ENCODE assay signal across 12 mouse cellular contexts in the genomic region with DNA sequence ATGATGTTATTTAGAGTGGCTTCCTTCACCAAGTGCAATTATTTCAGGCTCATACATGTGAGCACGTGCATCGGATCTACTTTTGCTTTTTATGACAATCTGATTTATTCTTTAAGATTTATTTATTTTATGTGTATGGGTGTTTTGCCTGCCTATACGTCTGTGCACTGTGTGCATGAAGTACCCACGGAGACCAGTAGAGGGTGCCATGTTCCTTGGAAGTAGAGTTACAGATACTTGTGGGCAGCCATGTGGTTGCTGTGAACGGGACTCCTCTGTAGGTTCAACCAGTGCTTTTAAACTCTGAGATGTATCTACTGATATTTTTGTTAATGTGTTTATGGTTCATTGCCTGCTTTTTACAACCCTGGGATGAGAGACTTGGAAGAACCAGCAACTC.
DNase-seq lines count a peak whose midpoint lies in the region; ATAC-seq and TF ChIP-seq lines count a peak whose summit lies in the region.
"Had no signal": no experiment of that assay in that cellular context is flagged by ENCODE, and none has a peak within 500 bp of the region (broad histone marks: within the 10 kb centered on the region; RNA-seq: fewer than 3 reads in every experiment).

No protein-coding gene starts in this region.

- ATAC-seq in hindbrain, embryonic 11.5 days (ENCODE audit: low FRiP score): no peak
- no peak for ATAC-seq in hindbrain, embryonic 14.5 days (ENCODE audit: low FRiP score)
- no peak for ATAC-seq in liver, embryonic 14.5 days (ENCODE audit: insufficient read depth)
- ATAC-seq in midbrain, embryonic 14.5 days (ENCODE audit: low FRiP score, low TSS enrichment): no peak
- ATAC-seq: midbrain, embryonic 15.5 days had no signal

- H3K4me1 ChIP-seq in hindbrain, embryonic 11.5 days (replicated peaks; ENCODE audit: control insufficient read depth, insufficient read depth, low read length): no peaks in the 10 kb centered on the region
- peaks cover 1% of the 10 kb centered on the region; the same call in 1 of the 2 replicates for H3K4me1 ChIP-seq in hindbrain, embryonic 14.5 days (replicated peaks; ENCODE audit: control insufficient read depth, insufficient read depth, low read length)
- H3K4me1 ChIP-seq in liver, embryonic 14.5 days (replicated peaks; ENCODE audit: control insufficient read depth in 2 of 2, insufficient read depth in 2 of 2, low read length in 1 of 2): no peaks in the 10 kb centered on the region
- H3K4me1 ChIP-seq in midbrain, embryonic 14.5 days (ENCODE audit: control insufficient read depth, insufficient read depth, low read length): no peaks in the 10 kb centered on the region
- H3K4me1 ChIP-seq: midbrain, embryonic 15.5 days had no signal

- H3K9ac ChIP-seq in hindbrain, embryonic 11.5 days (ENCODE audit: low read depth, low read length): no peak overlapping the region
- no peak overlapping the region for H3K9ac ChIP-seq in hindbrain, embryonic 14.5 days
- H3K9ac ChIP-seq in liver, embryonic 14.5 days (replicated peaks): no peak overlapping the region
- no peak overlapping the region for H3K9ac ChIP-seq in midbrain, embryonic 14.5 days (replicated peaks; ENCODE audit: low read length)
- H3K9ac ChIP-seq: hindbrain, embryonic 13.5 days; midbrain, embryonic 15.5 days; neural tube, embryonic 15.5 days had no signal

- H3K27ac ChIP-seq in hindbrain, embryonic 11.5 days (ENCODE audit: low read depth, low read length): no peak overlapping the region
- H3K27ac ChIP-seq in hindbrain, embryonic 14.5 days: no peak overlapping the region
- H3K27ac ChIP-seq in liver, embryonic 14.5 days: no peak overlapping the region
- H3K27ac ChIP-seq in midbrain, embryonic 14.5 days (replicated peaks; ENCODE audit: low read depth, low read length): no peak overlapping the region
- H3K27ac ChIP-seq: hindbrain, embryonic 13.5 days; midbrain, embryonic 15.5 days; neural tube, embryonic 15.5 days had no signal

- DNase-seq in hindbrain, embryonic 11.5 days (ENCODE audit: low spot score): peak; percentile 31
- DNase-seq in hindbrain, embryonic 14.5 days (ENCODE audit: low spot score): no peak
- DNase-seq in liver, embryonic 14.5 days (ENCODE audit: low read depth in 3 of 3, low spot score in 3 of 3): no peak
- DNase-seq in liver (no peak), ES-CJ7 (ENCODE audit: low read depth, low spot score) (peak; percentile 73)
- peak; percentile 18 for DNase-seq in brain, adult 2 months (ENCODE audit: low read depth, low spot score)
- no peak for DNase-seq in midbrain, embryonic 14.5 days
- no peak for DNase-seq in ovary, adult 18-20 months (ENCODE audit: low spot score)
- DNase-seq: lung, postnatal 10 days had no signal

- no peaks in the 10 kb centered on the region for H3K27me3 ChIP-seq in hindbrain, embryonic 11.5 days (ENCODE audit: control insufficient read depth, insufficient read depth, low read length)
- H3K27me3 ChIP-seq in hindbrain, embryonic 14.5 days (ENCODE audit: control insufficient read depth, insufficient read depth, low read length): no peaks in the 10 kb centered on the region
- H3K27me3 ChIP-seq in liver, embryonic 14.5 days (ENCODE audit: control insufficient read depth, insufficient read depth, low read length): no peaks in the 10 kb centered on the region
- H3K27me3 ChIP-seq in midbrain, embryonic 14.5 days (ENCODE audit: control insufficient read depth, insufficient read depth, low read length): no peaks in the 10 kb centered on the region
- H3K27me3 ChIP-seq: hindbrain, embryonic 13.5 days; midbrain, embryonic 15.5 days; neural tube, embryonic 15.5 days had no signal

- no peak for TF ChIP-seq EP300 in liver, embryonic 14.5 days (IDR thresholded peaks at IDR 0.05; ENCODE audit: low read depth)

- no peaks in the 10 kb centered on the region for H3K36me3 ChIP-seq in hindbrain, embryonic 11.5 days (ENCODE audit: control insufficient read depth, insufficient read depth, low read length)
- no peaks in the 10 kb centered on the region for H3K36me3 ChIP-seq in hindbrain, embryonic 14.5 days (replicated peaks; ENCODE audit: control insufficient read depth, insufficient read depth)
- no peaks in the 10 kb centered on the region for H3K36me3 ChIP-seq in liver, embryonic 14.5 days (replicated peaks; ENCODE audit: control insufficient read depth, insufficient read depth, low read depth)
- H3K36me3 ChIP-seq in midbrain, embryonic 14.5 days (ENCODE audit: control insufficient read depth, insufficient read depth, low read length): no peaks in the 10 kb centered on the region
- H3K36me3 ChIP-seq: midbrain, embryonic 15.5 days had no signal

- H3K4me3 ChIP-seq in hindbrain, embryonic 11.5 days (ENCODE audit: low read depth, low read length): no peak overlapping the region
- no peak overlapping the region for H3K4me3 ChIP-seq in hindbrain, embryonic 14.5 days (replicated peaks; ENCODE audit: low read length)
- H3K4me3 ChIP-seq in liver, embryonic 14.5 days (ENCODE audit: insufficient read depth in 1 of 2, low read depth in 2 of 2, low read length in 2 of 2): no peak overlapping the region
- H3K4me3 ChIP-seq in midbrain, embryonic 14.5 days (replicated peaks; ENCODE audit: low read depth, low read length): no peak overlapping the region
- H3K4me3 ChIP-seq: hindbrain, embryonic 13.5 days; midbrain, embryonic 15.5 days; neural tube, embryonic 15.5 days had no signal

- H3K4me2 ChIP-seq in hindbrain, embryonic 11.5 days (replicated peaks; ENCODE audit: low read depth, low read length): no peak overlapping the region
- no peak overlapping the region for H3K4me2 ChIP-seq in hindbrain, embryonic 14.5 days (replicated peaks)
- no peak overlapping the region for H3K4me2 ChIP-seq in liver, embryonic 14.5 days (ENCODE audit: low read depth)
- H3K4me2 ChIP-seq in midbrain, embryonic 14.5 days (ENCODE audit: low read length): no peak overlapping the region
- H3K4me2 ChIP-seq: hindbrain, embryonic 13.5 days; midbrain, embryonic 15.5 days; neural tube, embryonic 15.5 days had no signal

- TF ChIP-seq CTCF in liver, embryonic 14.5 days (IDR thresholded peaks at IDR 0.05; ENCODE audit: low read depth): peak; percentile 34

- no peaks in the 10 kb centered on the region for H3K9me3 ChIP-seq in hindbrain, embryonic 11.5 days (ENCODE audit: control insufficient read depth, low read length)
- H3K9me3 ChIP-seq in hindbrain, embryonic 14.5 days (ENCODE audit: control insufficient read depth, low read length): no peaks in the 10 kb centered on the region
- no peaks in the 10 kb centered on the region for H3K9me3 ChIP-seq in liver, embryonic 14.5 days (ENCODE audit: control insufficient read depth, low read length)
- no peaks in the 10 kb centered on the region for H3K9me3 ChIP-seq in midbrain, embryonic 14.5 days (ENCODE audit: control insufficient read depth, low read length)
- H3K9me3 ChIP-seq: hindbrain, embryonic 13.5 days; midbrain, embryonic 15.5 days; neural tube, embryonic 15.5 days had no signal

- 90% methylated on average over 5 of the region's 5 CpGs for WGBS in hindbrain, embryonic 11.5 days
- WGBS in hindbrain, embryonic 14.5 days: 89% methylated on average over 5 of the region's 5 CpGs
- WGBS in liver, embryonic 14.5 days (ENCODE audit: insufficient replicate concordance): 69% methylated on average over 5 of the region's 5 CpGs
- WGBS in midbrain, embryonic 14.5 days: 89% methylated on average over 5 of the region's 5 CpGs

Comparison
In these comparisons a context has a peak if more than half of its experiments do, and no peak if none do; other contexts are left out.
1. DNase-seq: peak in hindbrain, embryonic 11.5 days (single experiment), ES-CJ7 (single experiment) and brain, adult 2 months (single experiment); none in hindbrain, embryonic 14.5 days (single experiment), liver, embryonic 14.5 days (0 of 3), liver (single experiment), midbrain, embryonic 14.5 days (single experiment) and ovary, adult 18-20 months (single experiment).